Comparison of ENCODE assay signal across 8 mouse cellular contexts in genomic region chr11:55204159-55204596, GRCm38 (mm10). TPM values are rescaled to one million over a fixed set of nuclear protein-coding genes. Genes with fewer than 3 reads are reported as not detected.
DNase-seq lines count a peak whose midpoint lies in the region; TF ChIP-seq lines count a peak whose summit lies in the region.

Gene Slc36a1, plus strand, starts transcription at chr11:55204350.

- TF ChIP-seq CTCF in gastrocnemius, adult 2 months (IDR thresholded peaks at IDR 0.05) = no peak; the same call in 1 of the 2 replicates

- H3K27ac ChIP-seq in gastrocnemius, adult 2 months = peak within 1 kb of the TSS; percentile 77

- H3K4me3 ChIP-seq in gastrocnemius, adult 2 months = peak within 1 kb of the TSS; percentile 84
- peak within 1 kb of the TSS; percentile 100 for H3K4me3 ChIP-seq in megakaryocyte, embryonic 14.5 days (replicated peaks)

- no peaks in the 10 kb centered on the region for H3K27me3 ChIP-seq in megakaryocyte, embryonic 14.5 days (replicated peaks)

- peaks cover 10% of the 10 kb centered on the region for H3K9me3 ChIP-seq in megakaryocyte, embryonic 14.5 days

- intact Hi-C loops in gastrocnemius, adult 2 months (cut with DNase I) = loop anchor here (1.0 to 5.0 kb wide), 3 partner anchors 33 to 241 kb away; no protein-coding TSS in a partner anchor

- H3K36me3 ChIP-seq in megakaryocyte, embryonic 14.5 days (replicated peaks; ENCODE audit: low read length) = peaks cover 28% of the 10 kb centered on the region

- DNase-seq in WW6 (ENCODE audit: low read depth, low spot score) = peak; percentile 92
- peak; percentile 98 to 99 for DNase-seq in cerebellum, postnatal 4 days (ENCODE audit: low spot score in 2 of 2)
- peak; percentile 98 for DNase-seq in gastrocnemius, adult 2 months
- DNase-seq in hindlimb bud, embryonic 11.5 days (ENCODE audit: extremely low spot score, low read depth, low spot score) = peak; percentile 79
- peak; percentile 88 to 92 for DNase-seq in left cerebral cortex, adult 8-10 months (ENCODE audit: low spot score in 2 of 2)
- peak; percentile 97 to 98 for DNase-seq in right cerebral cortex, postnatal 10 days (ENCODE audit: low spot score in 2 of 2)
- peak; percentile 99 for DNase-seq in urinary bladder, postnatal 25 days (ENCODE audit: low spot score)

- peaks cover 74% of the 10 kb centered on the region for H3K4me1 ChIP-seq in megakaryocyte, embryonic 14.5 days

RNA-seq across cellular contexts. Expression of gene Slc36a1, which starts in this region (rescaled TPM):
- total RNA-seq in gastrocnemius, adult 2 months (2021) = 1 to 10 TPM; 6.2 TPM
- 10 to 100 TPM; 60.6 to 68.7 (median 64.5) TPM for total RNA-seq in left cerebral cortex, adult 8-10 months (2022)
- polyA plus RNA-seq in megakaryocyte, embryonic 14.5 days (2012; ENCODE audit: insufficient read depth, low replicate concordance) = 4.0 and 6.4 TPM in 2 replicates

Comparison
In these comparisons a context has a peak if more than half of its experiments do, and no peak if none do; other contexts are left out.
1. Peak in every context shown above with its lines: DNase-seq, H3K4me3 ChIP-seq and H3K27ac ChIP-seq.
2. RNA of gene Slc36a1 (total RNA-seq): 60.6 to 68.7 TPM in left cerebral cortex, adult 8-10 months; 6.2 TPM in gastrocnemius, adult 2 months; every median in the first group is over 4 times any median in the second.